Mouse (Mus musculus) liver, embryonic 14.5 days (tissue): Measurements from ENCODE around the gene Pde10a. TPM values are rescaled to one million over a fixed set of nuclear protein-coding genes. Genes with fewer than 3 reads are reported as not detected.

Experiments used
- ATAC-seq: fragments of 200-750 bp; cut with Nextera tagmentation; 2 replicates; pipeline ENCODE4 v1.8.0; 2017; ENCODE audit warnings: moderate number of reproducible peaks, mild to moderate bottlenecking, moderate library complexity; ENCODE audit not compliant: insufficient read depth
- DNase-seq, 3 experiments: peaks; one replicate each; pipeline ENCODE4 v3.0.0-alpha.2; 2012 to 2013; ENCODE audit warnings: low read depth in 3 of 3, low spot score in 3 of 3
- H3K27ac ChIP-seq: fragments of 300-500 bp; sonication (generic); 2 replicates; pipeline ENCODE4 v1.5.1; 2014; ENCODE audit warnings: moderate library complexity, mild to moderate bottlenecking, control low read depth, inconsistent platforms
- H3K27me3 ChIP-seq: fragments of 300-500 bp; sonication (generic); 2 replicates; pipeline ENCODE4 v1.6.1; 2014; ENCODE audit warnings: mild to moderate bottlenecking, low read length, moderate library complexity; ENCODE audit not compliant: control insufficient read depth, insufficient read depth
- H3K36me3 ChIP-seq: fragments of 300-500 bp; sonication (generic); replicated peaks from 2 replicates; pipeline ENCODE4 v1.6.1; 2014; ENCODE audit warnings: low read depth; ENCODE audit not compliant: control insufficient read depth, insufficient read depth
- H3K4me1 ChIP-seq, 2 experiments: fragments of 200-500 bp in 1 of 2; fragments of 300-500 bp in 1 of 2; sonication (generic) in 1 of 2; replicated peaks; 2 replicates each; pipeline ENCODE4 v1.6.1; 2012 to 2014; ENCODE audit warnings: antibody characterized with exemption in 1 of 2, inconsistent platforms in 1 of 2, low read length in 1 of 2; ENCODE audit not compliant: control insufficient read depth in 2 of 2, insufficient read depth in 2 of 2
- H3K4me2 ChIP-seq: fragments of 300-500 bp; sonication (generic); 2 replicates; pipeline ENCODE4 v1.6.1; 2014; ENCODE audit warnings: low read depth, mild to moderate bottlenecking, control low read depth, moderate library complexity
- H3K4me3 ChIP-seq, 2 experiments: fragments of 200-500 bp in 1 of 2; fragments of 300-500 bp in 1 of 2; sonication (generic) in 1 of 2; 2 replicates each; pipeline ENCODE4 v1.5.1; 2012 to 2014; ENCODE audit warnings: low read depth in 2 of 2, low read length in 2 of 2, mild to moderate bottlenecking in 2 of 2, control low read depth in 1 of 2, inconsistent platforms in 1 of 2, moderate library complexity in 1 of 2; ENCODE audit not compliant: insufficient read depth in 1 of 2
- H3K9ac ChIP-seq: fragments of 300-500 bp; sonication (generic); replicated peaks from 2 replicates; pipeline ENCODE4 v1.6.1; 2014; ENCODE audit warnings: mild to moderate bottlenecking, control low read depth, moderate library complexity
- H3K9me3 ChIP-seq: fragments of 300-500 bp; sonication (generic); 2 replicates; pipeline ENCODE4 v1.6.1; 2016; ENCODE audit warnings: low read length, mixed read lengths; ENCODE audit not compliant: control insufficient read depth
- CTCF ChIP-seq: IDR thresholded peaks from 2 replicates; pipeline ENCODE4 v1.5.1; 2016; ENCODE audit warnings: antibody characterized with exemption, low read depth, control low read depth
- EP300 ChIP-seq: IDR thresholded peaks from 2 replicates; pipeline ENCODE4 v1.6.1; 2016; ENCODE audit warnings: antibody characterized with exemption, low read depth
- WGBS: fragments of 180-500 bp; shearing (Covaris S2); extraction: QIAGEN DNeasy Blood & Tissue Kit; methylation state at CpG from one replicate; pipeline ENCODE4 v1.1.7; 2014; ENCODE audit not compliant: insufficient replicate concordance; 5-methylcytosine and 5-hydroxymethylcytosine counted together
- polyA plus RNA-seq, 2 experiments: library from polyadenylated mRNA; depleted of rRNA in 1 of 2; stranded (reverse) in 1 of 2; unstranded in 1 of 2; fragments of >200 nt; fragmentation: Nextera tagmentation in 1 of 2; extraction: Ambion mirVana in 1 of 2; gene quantifications; 2 replicates each; pipeline versions ENCODE4 v1.2.1 to v1.2.3; 2012 to 2014

Gene Pde10a
- polyA plus RNA-seq, 2 experiments = 0.52 to 0.60 TPM

- Histone ChIP-seq H3K4me2 (peak overlapping the region; percentile 54), H3K36me3 (no peaks in the 10 kb centered on the region), H3K9ac (no peak overlapping the region), H3K4me1 (no peaks in the 10 kb centered on the region), H3K4me3 (peak overlapping the region; percentile 15 to 45), H3K27me3 (peaks cover 70% of the 10 kb centered on the region), H3K9me3 (no peaks in the 10 kb centered on the region), H3K27ac (no peak overlapping the region)
- DNase-seq (no peak), ATAC-seq (no peak)
- TF ChIP-seq CTCF (no peak), EP300 (no peak)
- under 1% methylated on average over 33 of the region's 33 CpGs for WGBS
Measured at GRCm38 (mm10) chr17:8802161-8802888, 277.2 kb downstream of the Pde10a start.

GRCm38 (mm10) chr17:8802889-8803799 is 278.0 kb downstream of the Pde10a start:
- ATAC-seq (no peak), DNase-seq (no peak)
- H3K9me3 ChIP-seq = no peaks in the 10 kb centered on the region
- H3K4me1 ChIP-seq = no peaks in the 10 kb centered on the region
- H3K36me3 ChIP-seq = no peaks in the 10 kb centered on the region
- no peak overlapping the region for H3K27ac ChIP-seq
- H3K27me3 ChIP-seq = peaks cover 65% of the 10 kb centered on the region
- H3K4me3 ChIP-seq = no peak overlapping the region
- H3K9ac ChIP-seq = no peak overlapping the region
- 7% methylated on average over 23 of the region's 27 CpGs for WGBS
- peak overlapping the region; percentile 54; the same call in 1 of the 2 replicates for H3K4me2 ChIP-seq
- TF ChIP-seq EP300 (no peak), CTCF (no peak)

GRCm38 (mm10) chr17:8807345-8807744 is 282.2 kb downstream of the Pde10a start:
- Histone ChIP-seq H3K9me3 (no peaks in the 10 kb centered on the region), H3K4me1 (peaks cover 0 to 2% of the 10 kb centered on the region in 2 experiments; a peak in 2 of 4 replicates), H3K4me3 (no peak overlapping the region), H3K4me2 (no peak overlapping the region), H3K27ac (no peak overlapping the region), H3K36me3 (no peaks in the 10 kb centered on the region), H3K27me3 (peaks cover 23% of the 10 kb centered on the region), H3K9ac (no peak overlapping the region)
- 29% methylated on average over 3 of the region's 3 CpGs for WGBS
- ATAC-seq (no peak), DNase-seq (no peak)
- TF ChIP-seq CTCF (peak; percentile 88), EP300 (no peak)

- Histone ChIP-seq H3K36me3 (no peaks in the 10 kb centered on the region), H3K9ac (no peak overlapping the region), H3K4me2 (no peak overlapping the region), H3K9me3 (no peaks in the 10 kb centered on the region), H3K4me1 (peaks cover 0 to 5% of the 10 kb centered on the region in 2 experiments; a peak in 2 of 4 replicates), H3K27me3 (peaks cover 1% of the 10 kb centered on the region; the same call in 1 of the 2 replicates), H3K4me3 (no peak overlapping the region), H3K27ac (no peak overlapping the region)
- no peak for ATAC-seq
- 47% methylated on average over 6 of the region's 6 CpGs for WGBS
- DNase-seq = no peak
- TF ChIP-seq EP300 = no peak
- no peak for TF ChIP-seq CTCF
Measured at GRCm38 (mm10) chr17:8809771-8810170, 284.6 kb downstream of the Pde10a start.

- Histone ChIP-seq H3K9me3 (no peaks in the 10 kb centered on the region), H3K4me1 (peaks cover 0 to 5% of the 10 kb centered on the region in 2 experiments; a peak in 2 of 4 replicates), H3K4me2 (no peak overlapping the region), H3K4me3 (no peak overlapping the region), H3K27me3 (no peaks in the 10 kb centered on the region; the same call in 1 of the 2 replicates), H3K9ac (no peak overlapping the region), H3K36me3 (no peaks in the 10 kb centered on the region), H3K27ac (no peak overlapping the region)
- TF ChIP-seq EP300 = no peak
- TF ChIP-seq CTCF = no peak
- ATAC-seq (no peak), DNase-seq (no peak)
- 71% methylated on average over 8 of the region's 8 CpGs for WGBS
Measured at GRCm38 (mm10) chr17:8810201-8810600, 285.0 kb downstream of the Pde10a start.
